Mouse (Mus musculus): ENCODE measurements around the gene Snx17. TPM values are rescaled to one million over a fixed set of nuclear protein-coding genes. Genes with fewer than 3 reads are reported as not detected.

Snx17 gene
- total RNA-seq (2021) = 10 to 100 TPM; 79.5 to 80.3 TPM
- long read RNA-seq, experiment 1, transcript Snx17-201 (15 exons, 2,018 nt) = major isoform, 65 of 80 reads
- long read RNA-seq, experiment 1, partial matches to known transcripts = 7 of 80 reads
- long read RNA-seq, experiment 1, other reads (novel, unspliced or antisense) = 7 of 80 reads
- long read RNA-seq, experiment 2, transcript Snx17-201 (15 exons, 2,018 nt) = major isoform, 60 of 77 reads
- long read RNA-seq, experiment 2, partial matches to known transcripts = 8 of 77 reads
- long read RNA-seq, experiment 2, other reads (novel, unspliced or antisense) = 9 of 77 reads

GRCm38 (mm10) chr5:31192939-31193630 lies at the start of gene Snx17, which contains the start of gene Eif2b4:
Snx17 (plus strand) TSS chr5:31193227.
Eif2b4 (minus strand) TSS chr5:31193430.
- peak; percentile 98 to 100 for DNase-seq (ENCODE audit: low spot score in 2 of 2)

- DNase-seq (ENCODE audit: low spot score in 2 of 2) = no peak
These were observed 43.2 kb upstream of the Snx17 start for GRCm38 (mm10) chr5:31149781-31150180.

- DNase-seq (ENCODE audit: low spot score in 2 of 2) = no peak
These were observed 41.3 kb upstream of the Snx17 start for GRCm38 (mm10) chr5:31151746-31152145.

GRCm38 (mm10) chr5:31153516-31154151 lies 39.4 kb upstream of the Snx17 start:
- DNase-seq (ENCODE audit: low spot score in 2 of 2) = no peak

- peak; percentile 80 to 86 for DNase-seq (ENCODE audit: low spot score in 2 of 2)
These were observed 38.9 kb upstream of the Snx17 start, which contains the start of gene Mpv17 for GRCm38 (mm10) chr5:31154152-31154553. Mpv17 (minus strand) TSS chr5:31154251.

- DNase-seq (ENCODE audit: low spot score in 2 of 2) = no peak
These were observed 30.6 kb upstream of the Snx17 start for GRCm38 (mm10) chr5:31162462-31162861.

GRCm38 (mm10) chr5:31164878-31165277 lies 28.1 kb upstream of the Snx17 start:
- no peak for DNase-seq (ENCODE audit: low spot score in 2 of 2)

GRCm38 (mm10) chr5:31168630-31169029 lies 24.4 kb upstream of the Snx17 start:
- no peak for DNase-seq (ENCODE audit: low spot score in 2 of 2)

- no peak for DNase-seq (ENCODE audit: low spot score in 2 of 2)
These were observed 13.7 kb upstream of the Snx17 start for GRCm38 (mm10) chr5:31179301-31179765.

GRCm38 (mm10) chr5:31179766-31180630 lies 13.0 kb upstream of the Snx17 start, which contains the start of the genes Gm29609 and Gtf3c2:
Gm29609 (minus strand) TSS chr5:31179911.
Gtf3c2 (minus strand) TSS chr5:31180144.
- peak; percentile 96 to 98 for DNase-seq (ENCODE audit: low spot score in 2 of 2)

- no peak for DNase-seq (ENCODE audit: low spot score in 2 of 2)
These were observed 11.8 kb upstream of the Snx17 start for GRCm38 (mm10) chr5:31181183-31181770.

- no peak for DNase-seq (ENCODE audit: low spot score in 2 of 2)
These were observed 9.3 kb upstream of the Snx17 start for GRCm38 (mm10) chr5:31183678-31184077.

- DNase-seq (ENCODE audit: low spot score in 2 of 2) = no peak
These were observed 4.7 kb upstream of the Snx17 start for GRCm38 (mm10) chr5:31188223-31188840.

GRCm38 (mm10) chr5:31190201-31190600 lies 2.8 kb upstream of the Snx17 start:
- DNase-seq (ENCODE audit: low spot score in 2 of 2) = no peak

- DNase-seq (ENCODE audit: low spot score in 2 of 2) = no peak
These were observed 735 bp upstream of the Snx17 start for GRCm38 (mm10) chr5:31192045-31192938.

- no peak for DNase-seq (ENCODE audit: low spot score in 2 of 2)
These were observed 729 bp downstream of the Snx17 start for GRCm38 (mm10) chr5:31193631-31194281.

- DNase-seq (ENCODE audit: low spot score in 2 of 2) = no peak
These were observed 1.8 kb downstream of the Snx17 start for GRCm38 (mm10) chr5:31194486-31195485.
